Mouse (Mus musculus) liver, embryonic 16.5 days (tissue): ENCODE measurements around the gene Ccn2. TPM values are rescaled to one million over a fixed set of nuclear protein-coding genes. Genes with fewer than 3 reads are reported as not detected.
A peak's percentile ranks its signal among the peaks of the same experiment; 100 is the strongest.

Source experiments
- ATAC-seq: fragments of 200-750 bp; cut with Nextera tagmentation; 2 replicates; pipeline ENCODE4 v1.8.0; 2017; ENCODE audit warnings: low read depth, mild to moderate bottlenecking, moderate number of reproducible peaks, moderate library complexity
- H3K27ac ChIP-seq: fragments of 300-500 bp; sonication (generic); 2 replicates; pipeline ENCODE4 v1.5.1; 2014; ENCODE audit warnings: mild to moderate bottlenecking, low read length
- H3K27me3 ChIP-seq: fragments of 300-500 bp; sonication (generic); 2 replicates; pipeline ENCODE4 v1.6.1; 2014; ENCODE audit warnings: low read depth, low read length, mixed read lengths; ENCODE audit not compliant: control insufficient read depth, insufficient read depth
- H3K36me3 ChIP-seq: fragments of 300-500 bp; sonication (generic); 2 replicates; pipeline ENCODE4 v1.6.1; 2014; ENCODE audit warnings: mild to moderate bottlenecking; ENCODE audit not compliant: control insufficient read depth, insufficient read depth
- H3K4me1 ChIP-seq: fragments of 300-500 bp; sonication (generic); 2 replicates; pipeline ENCODE4 v1.6.1; 2014; ENCODE audit warnings: low read depth, low read length, mixed read lengths; ENCODE audit not compliant: control insufficient read depth
- H3K4me2 ChIP-seq: fragments of 300-500 bp; sonication (generic); 2 replicates; pipeline ENCODE4 v1.6.1; 2014; ENCODE audit warnings: low read depth, low read length, mixed read lengths
- H3K4me3 ChIP-seq: fragments of 300-500 bp; sonication (generic); 2 replicates; pipeline ENCODE4 v1.5.1; 2014; ENCODE audit warnings: low read depth, mild to moderate bottlenecking, low read length
- H3K9ac ChIP-seq: fragments of 300-500 bp; sonication (generic); 2 replicates; pipeline ENCODE4 v1.6.1; 2014; ENCODE audit warnings: low read depth, low read length
- H3K9me3 ChIP-seq: fragments of 300-500 bp; sonication (generic); replicated peaks from 2 replicates; pipeline ENCODE4 v1.6.1; 2016; ENCODE audit warnings: low read length; ENCODE audit not compliant: control insufficient read depth
- WGBS: fragments of 180-500 bp; shearing (Covaris S2); extraction: QIAGEN DNeasy Blood & Tissue Kit; methylation state at CpG from one replicate; pipeline ENCODE4 v1.1.7; 2014; ENCODE audit not compliant: insufficient replicate concordance; 5-methylcytosine and 5-hydroxymethylcytosine counted together
- polyA plus RNA-seq: library from polyadenylated mRNA; unstranded; fragments of >200 nt; fragmentation: Nextera tagmentation; extraction: Ambion mirVana; gene quantifications from 2 replicates; pipeline ENCODE4 v1.2.1, GENCODE M21; 2015

Gene Ccn2
- polyA plus RNA-seq, 1 experiment from 2014 or later, result 0.92 TPM

- Histone ChIP-seq H3K9ac (no peak overlapping the region), H3K36me3 (no peaks in the 10 kb centered on the region), H3K4me2 (no peak overlapping the region), H3K27me3 (no peaks in the 10 kb centered on the region), H3K4me3 (no peak overlapping the region), H3K4me1 (no peaks in the 10 kb centered on the region), H3K27ac (no peak overlapping the region), H3K9me3 (no peaks in the 10 kb centered on the region)
- ATAC-seq, result no peak
- 56% methylated on average over 4 of the region's 4 CpGs for WGBS
Observed at GRCm38 (mm10) chr10:24588824-24589223, 6.4 kb upstream of the Ccn2 start.

- H3K4me3 ChIP-seq, result no peak overlapping the region
- WGBS, result 73% methylated on average over 9 of the region's 9 CpGs
- no peak overlapping the region for H3K9ac ChIP-seq
- no peaks in the 10 kb centered on the region for H3K9me3 ChIP-seq
- H3K4me2 ChIP-seq, result no peak overlapping the region
- H3K36me3 ChIP-seq, result no peaks in the 10 kb centered on the region
- no peaks in the 10 kb centered on the region for H3K4me1 ChIP-seq
- H3K27me3 ChIP-seq, result no peaks in the 10 kb centered on the region
- no peak overlapping the region for H3K27ac ChIP-seq
- no peak for ATAC-seq
Observed at GRCm38 (mm10) chr10:24589238-24589637, 6.0 kb upstream of the Ccn2 start.

- no peak for ATAC-seq
- Histone ChIP-seq H3K36me3 (no peaks in the 10 kb centered on the region), H3K4me3 (no peak overlapping the region), H3K9ac (no peak overlapping the region), H3K27me3 (peaks cover 9% of the 10 kb centered on the region), H3K9me3 (no peaks in the 10 kb centered on the region), H3K27ac (no peak overlapping the region), H3K4me2 (no peak overlapping the region), H3K4me1 (no peaks in the 10 kb centered on the region)
- WGBS, result 65% methylated on average over 4 of the region's 4 CpGs
Observed at GRCm38 (mm10) chr10:24590546-24590945, 4.7 kb upstream of the Ccn2 start.

GRCm38 (mm10) chr10:24591136-24591535, 4.1 kb upstream of the Ccn2 start:
- Histone ChIP-seq H3K4me1 (no peaks in the 10 kb centered on the region), H3K27ac (no peak overlapping the region), H3K4me3 (no peak overlapping the region), H3K36me3 (no peaks in the 10 kb centered on the region), H3K9me3 (no peaks in the 10 kb centered on the region), H3K4me2 (no peak overlapping the region), H3K27me3 (peaks cover 14% of the 10 kb centered on the region), H3K9ac (no peak overlapping the region)
- ATAC-seq, result no peak
- 20% methylated on average over 4 of the region's 4 CpGs for WGBS

- no peak overlapping the region for H3K4me3 ChIP-seq
- no peaks in the 10 kb centered on the region for H3K36me3 ChIP-seq
- WGBS, result 41% methylated on average over 5 of the region's 5 CpGs
- no peak overlapping the region for H3K4me2 ChIP-seq
- H3K27ac ChIP-seq, result no peak overlapping the region
- ATAC-seq, result no peak
- no peak overlapping the region for H3K9ac ChIP-seq
- no peaks in the 10 kb centered on the region for H3K4me1 ChIP-seq
- peaks cover 20% of the 10 kb centered on the region for H3K27me3 ChIP-seq
- no peaks in the 10 kb centered on the region for H3K9me3 ChIP-seq
Observed at GRCm38 (mm10) chr10:24591741-24592140, 3.5 kb upstream of the Ccn2 start.

- H3K4me1 ChIP-seq, result no peaks in the 10 kb centered on the region
- no peak overlapping the region for H3K27ac ChIP-seq
- H3K27me3 ChIP-seq, result peaks cover 24% of the 10 kb centered on the region
- ATAC-seq, result no peak
- H3K9me3 ChIP-seq, result no peaks in the 10 kb centered on the region
- H3K9ac ChIP-seq, result no peak overlapping the region
- H3K4me3 ChIP-seq, result no peak overlapping the region
- 29% methylated on average over 2 of the region's 2 CpGs for WGBS
- no peak overlapping the region for H3K4me2 ChIP-seq
- no peaks in the 10 kb centered on the region for H3K36me3 ChIP-seq
Observed at GRCm38 (mm10) chr10:24592318-24592717, 2.9 kb upstream of the Ccn2 start.

GRCm38 (mm10) chr10:24592969-24593368, 2.3 kb upstream of the Ccn2 start:
- no peak overlapping the region for H3K27ac ChIP-seq
- H3K4me1 ChIP-seq, result no peaks in the 10 kb centered on the region
- no peak overlapping the region for H3K4me2 ChIP-seq
- H3K4me3 ChIP-seq, result no peak overlapping the region
- no peaks in the 10 kb centered on the region for H3K36me3 ChIP-seq
- ATAC-seq, result no peak
- H3K9ac ChIP-seq, result no peak overlapping the region
- H3K27me3 ChIP-seq, result peaks cover 24% of the 10 kb centered on the region
- 6% methylated on average over 7 of the region's 7 CpGs for WGBS
- no peaks in the 10 kb centered on the region for H3K9me3 ChIP-seq

GRCm38 (mm10) chr10:24593556-24593955, 1.7 kb upstream of the Ccn2 start:
- no peak overlapping the region for H3K4me2 ChIP-seq

GRCm38 (mm10) chr10:24596003-24596868, 994 bp downstream of the Ccn2 start:
- Histone ChIP-seq H3K27ac (no peak overlapping the region), H3K4me1 (no peaks in the 10 kb centered on the region), H3K4me2 (peak overlapping the region; percentile 57), H3K9me3 (no peaks in the 10 kb centered on the region), H3K27me3 (peaks cover 24% of the 10 kb centered on the region), H3K9ac (no peak overlapping the region), H3K4me3 (peak overlapping the region; percentile 52), H3K36me3 (no peaks in the 10 kb centered on the region)
- 29% methylated on average over 31 of the region's 31 CpGs for WGBS
- no peak for ATAC-seq

More at GRCm38 (mm10) chr10:24593556-24593955, 1.7 kb upstream of the Ccn2 start:
- WGBS, result 47% methylated on average over 4 of the region's 4 CpGs
- H3K9me3 ChIP-seq, result no peaks in the 10 kb centered on the region
- H3K36me3 ChIP-seq, result no peaks in the 10 kb centered on the region
- H3K4me1 ChIP-seq, result no peaks in the 10 kb centered on the region
- no peak overlapping the region for H3K27ac ChIP-seq
- no peak overlapping the region for H3K4me3 ChIP-seq
- no peak overlapping the region for H3K9ac ChIP-seq
- no peak for ATAC-seq
- H3K27me3 ChIP-seq, result peaks cover 24% of the 10 kb centered on the region
